Comparison of ENCODE assay signal across 8 mouse cellular contexts in genomic region chr3:118431031-118431723, GRCm38 (mm10).
DNase-seq lines count a peak whose midpoint lies in the region; ATAC-seq lines count a peak whose summit lies in the region.

No protein-coding gene starts in this region.

- no peaks in the 10 kb centered on the region for H3K9me3 ChIP-seq in embryonic facial prominence, embryonic 15.5 days (replicated peaks)

- 1% methylated on average over 22 of the region's 22 CpGs for WGBS in embryonic facial prominence, embryonic 15.5 days

- no peaks in the 10 kb centered on the region for H3K36me3 ChIP-seq in embryonic facial prominence, embryonic 15.5 days

- intact Hi-C loops in heart, postnatal 10 days (cut with DNase I) = no loop called here

- DNase-seq in 3T3-L1 (ENCODE audit: low read depth, low spot score) = peak; percentile 29
- DNase-seq in adipocyte (ENCODE audit: low spot score) = peak; percentile 5
- DNase-seq in heart, postnatal 10 days = peak; percentile 85 to 86
- DNase-seq in kidney, postnatal 36 days = peak; percentile 70 to 88
- peak; percentile 22 to 34 for DNase-seq in lung, adult 18-20 months
- peak; percentile 62 for DNase-seq in ovary, adult 18-20 months (ENCODE audit: low spot score)

- peaks cover 64% of the 10 kb centered on the region for H3K27me3 ChIP-seq in embryonic facial prominence, embryonic 15.5 days

- peak overlapping the region; percentile 34 for H3K4me3 ChIP-seq in embryonic facial prominence, embryonic 15.5 days (replicated peaks)

- H3K9ac ChIP-seq in embryonic facial prominence, embryonic 15.5 days = no peak overlapping the region

- H3K4me2 ChIP-seq in embryonic facial prominence, embryonic 15.5 days (replicated peaks) = peak overlapping the region; percentile 54

- peaks cover 21% of the 10 kb centered on the region for H3K4me1 ChIP-seq in embryonic facial prominence, embryonic 15.5 days

- H3K27ac ChIP-seq in embryonic facial prominence, embryonic 15.5 days (replicated peaks) = no peak overlapping the region

- peak; percentile 79 for ATAC-seq in embryonic facial prominence, embryonic 15.5 days (ENCODE audit: insufficient number of reproducible peaks, low FRiP score, low TSS enrichment, low read depth)
- no peak for ATAC-seq in monocyte, adult 5-6 weeks (replicated peaks; ENCODE audit: insufficient number of reproducible peaks, low FRiP score, low TSS enrichment, poor library complexity, severe bottlenecking)

Comparison
In these comparisons a context has a peak if more than half of its experiments do, and no peak if none do; other contexts are left out.
1. DNase-seq: peak in every context shown above with its lines; median percentile 86 in heart, postnatal 10 days; 79 in kidney, postnatal 36 days; 62 in ovary, adult 18-20 months; 29 in 3T3-L1; 28 in lung, adult 18-20 months; 5 in adipocyte.